Mouse (Mus musculus) heart, embryonic 12.5 days (tissue): Measurements from ENCODE around the gene Cdc5l. TPM values are rescaled to one million over a fixed set of nuclear protein-coding genes. Genes with fewer than 3 reads are reported as not detected.
A peak's percentile ranks its signal among the peaks of the same experiment; 100 is the strongest.

Source experiments
- ATAC-seq: fragments of 200-750 bp; cut with Nextera tagmentation; 2 replicates; pipeline ENCODE4 v1.8.0; 2017; ENCODE audit warnings: moderate TSS enrichment, moderate library complexity; ENCODE audit not compliant: insufficient number of reproducible peaks, low FRiP score
- H3K27ac ChIP-seq: fragments of 300-500 bp; sonication (generic); 2 replicates; pipeline ENCODE4 v1.5.1; 2016; ENCODE audit warnings: mild to moderate bottlenecking, moderate library complexity; ENCODE audit not compliant: poor library complexity, severe bottlenecking
- H3K27me3 ChIP-seq: fragments of 300-500 bp; sonication (generic); replicated peaks from 2 replicates; pipeline ENCODE4 v1.6.1; 2016; ENCODE audit warnings: mild to moderate bottlenecking, moderate library complexity
- H3K36me3 ChIP-seq: fragments of 300-500 bp; sonication (generic); 2 replicates; pipeline ENCODE4 v1.6.1; 2016; ENCODE audit warnings: mild to moderate bottlenecking, moderate library complexity
- H3K4me1 ChIP-seq: fragments of 300-500 bp; sonication (generic); replicated peaks from 2 replicates; pipeline ENCODE4 v1.6.1; 2016; ENCODE audit warnings: mild to moderate bottlenecking
- H3K4me2 ChIP-seq: fragments of 300-500 bp; sonication (generic); 2 replicates; pipeline ENCODE4 v1.6.1; 2016; ENCODE audit warnings: mild to moderate bottlenecking, moderate library complexity
- H3K4me3 ChIP-seq: fragments of 300-500 bp; sonication (generic); 2 replicates; pipeline ENCODE4 v1.5.1; 2016; ENCODE audit warnings: mild to moderate bottlenecking
- H3K9ac ChIP-seq: fragments of 300-500 bp; sonication (generic); 2 replicates; pipeline ENCODE4 v1.6.1; 2016; ENCODE audit warnings: mild to moderate bottlenecking, moderate library complexity
- H3K9me3 ChIP-seq: fragments of 300-500 bp; sonication (generic); replicated peaks from 2 replicates; pipeline ENCODE4 v1.6.1; 2016; ENCODE audit warnings: mild to moderate bottlenecking, moderate library complexity
- WGBS: fragments of 180-500 bp; shearing (Covaris S2); methylation state at CpG from one replicate; pipeline ENCODE4 v1.1.7; 2016; 5-methylcytosine and 5-hydroxymethylcytosine counted together
- polyA plus RNA-seq: library from polyadenylated mRNA; unstranded; fragments of >200 nt; fragmentation: Nextera tagmentation; extraction: Ambion mirVana; gene quantifications from 2 replicates; pipeline ENCODE4 v1.2.1, GENCODE M21; 2016

Gene Cdc5l
- polyA plus RNA-seq, 1 experiment from 2014 or later, result 49.9 TPM

DNA sequence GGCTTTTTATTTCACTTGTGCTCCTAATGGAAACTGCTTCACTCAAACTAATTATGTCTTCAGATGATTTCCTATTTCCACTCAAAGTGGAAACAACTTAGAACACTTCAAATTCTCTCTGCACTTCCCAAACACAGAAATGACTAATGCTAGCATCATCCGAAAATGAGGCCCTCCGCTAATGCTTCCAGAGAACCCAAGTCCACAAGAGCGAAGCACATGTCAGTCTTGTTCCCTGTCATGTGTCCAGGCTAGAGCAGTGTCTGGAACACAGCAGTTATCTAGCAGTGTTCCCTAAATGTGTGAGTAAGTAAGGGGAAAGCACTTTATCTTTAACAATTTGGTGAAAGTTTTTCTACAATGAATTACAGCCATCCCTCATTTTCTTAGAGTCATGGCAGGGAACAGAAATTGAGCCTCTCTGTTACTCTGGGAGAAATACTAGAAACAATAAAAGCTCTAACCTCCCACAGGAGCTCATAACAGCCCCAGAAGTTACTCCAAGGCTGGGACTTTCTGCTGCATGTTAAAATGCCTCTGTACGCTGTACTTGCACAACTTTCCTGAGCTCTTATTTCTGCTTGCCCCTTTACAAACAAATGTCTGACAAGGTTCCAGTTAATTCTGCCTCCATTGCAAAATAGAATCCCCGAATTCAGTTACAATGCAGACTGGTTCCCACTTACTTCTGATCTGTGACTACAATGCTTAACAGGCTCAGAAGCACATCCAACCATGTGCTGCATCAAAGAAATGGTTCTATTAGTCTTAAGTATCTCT is 32.2 kb downstream of the Cdc5l start:
- peaks cover 25% of the 10 kb centered on the region for H3K4me1 ChIP-seq
- no peaks in the 10 kb centered on the region for H3K27me3 ChIP-seq
- ATAC-seq, result no peak
- no peak overlapping the region for H3K4me3 ChIP-seq
- 78% methylated on average over 5 of the region's 5 CpGs for WGBS
- no peak overlapping the region for H3K9ac ChIP-seq
- H3K27ac ChIP-seq, result no peak overlapping the region
- no peak overlapping the region for H3K4me2 ChIP-seq
- no peaks in the 10 kb centered on the region for H3K9me3 ChIP-seq
- H3K36me3 ChIP-seq, result peaks cover 37% of the 10 kb centered on the region

DNA sequence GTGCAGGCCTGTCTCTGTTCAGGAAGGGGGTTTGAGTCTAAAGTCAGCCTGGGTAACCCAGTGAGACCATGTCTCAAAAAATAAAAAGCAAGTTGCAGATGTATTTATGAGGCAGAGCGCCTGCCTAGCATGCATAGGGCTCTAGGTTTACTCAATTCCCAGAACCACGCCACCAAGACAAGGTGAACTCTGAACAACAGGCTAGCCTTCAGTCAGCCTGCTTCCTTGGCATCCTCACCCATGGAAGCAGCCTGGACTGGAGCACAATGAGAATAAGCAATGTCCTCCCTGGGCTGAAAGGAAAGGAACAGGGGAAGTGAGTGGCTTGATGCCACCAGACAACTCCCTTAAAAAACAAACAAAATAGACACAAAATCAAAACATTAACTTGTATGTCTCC is 35.5 kb downstream of the Cdc5l start:
- Histone ChIP-seq H3K27ac (no peak overlapping the region), H3K27me3 (no peaks in the 10 kb centered on the region), H3K4me1 (peaks cover 28% of the 10 kb centered on the region), H3K4me3 (no peak overlapping the region), H3K9me3 (no peaks in the 10 kb centered on the region), H3K36me3 (peaks cover 24% of the 10 kb centered on the region), H3K9ac (no peak overlapping the region), H3K4me2 (no peak overlapping the region)
- no peak for ATAC-seq
- 95% methylated on average over 2 of the region's 2 CpGs for WGBS

DNA sequence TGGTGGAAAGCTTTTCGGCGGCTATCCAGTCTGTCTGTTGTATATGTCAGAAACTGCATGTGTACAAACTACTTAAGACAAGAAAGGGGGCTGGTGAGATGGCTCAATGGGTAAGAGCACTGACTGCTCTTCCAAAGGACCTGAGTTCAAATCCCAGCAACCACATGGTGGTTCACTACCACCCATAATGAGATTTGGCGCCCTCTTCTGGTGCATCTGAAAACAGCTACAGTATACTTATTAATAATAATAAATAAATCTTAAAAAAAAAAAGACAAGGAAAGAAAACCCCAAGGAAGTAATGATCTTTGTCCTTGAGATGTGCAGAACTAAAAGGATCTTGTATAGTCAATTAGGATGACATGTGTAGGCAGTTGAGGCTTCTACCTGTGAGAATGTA is 36.0 kb downstream of the Cdc5l start:
- no peaks in the 10 kb centered on the region for H3K27me3 ChIP-seq
- H3K4me3 ChIP-seq, result no peak overlapping the region
- ATAC-seq, result no peak
- no peaks in the 10 kb centered on the region for H3K9me3 ChIP-seq
- peaks cover 26% of the 10 kb centered on the region for H3K36me3 ChIP-seq
- no peak overlapping the region for H3K9ac ChIP-seq
- WGBS, result 74% methylated on average over 3 of the region's 3 CpGs
- H3K4me1 ChIP-seq, result peaks cover 28% of the 10 kb centered on the region
- H3K4me2 ChIP-seq, result no peak overlapping the region
- no peak overlapping the region for H3K27ac ChIP-seq

DNA sequence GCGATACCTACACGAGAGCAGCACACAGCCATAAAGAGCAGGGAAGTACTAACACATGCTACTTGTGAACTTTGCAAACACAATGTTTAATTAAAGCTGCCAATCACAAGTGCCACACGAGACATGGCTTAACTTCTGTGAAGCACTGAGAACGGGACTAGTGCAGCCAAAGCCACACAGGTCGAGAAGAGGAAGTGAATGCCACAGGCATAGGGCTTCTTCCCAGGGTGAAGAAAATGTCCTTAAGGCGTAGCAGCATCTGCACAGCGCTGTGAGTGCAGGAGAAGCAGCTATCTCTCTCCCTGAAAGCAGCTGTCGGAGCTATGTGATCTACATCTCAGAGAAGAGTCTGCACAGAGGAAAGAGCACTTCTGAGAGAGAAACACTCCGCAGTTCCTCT is 38.9 kb downstream of the Cdc5l start:
- no peak overlapping the region for H3K4me2 ChIP-seq
- no peaks in the 10 kb centered on the region for H3K9me3 ChIP-seq
- H3K9ac ChIP-seq, result no peak overlapping the region
- no peak overlapping the region for H3K4me3 ChIP-seq
- no peaks in the 10 kb centered on the region for H3K27me3 ChIP-seq
- peaks cover 9% of the 10 kb centered on the region; the same call in 1 of the 2 replicates for H3K4me1 ChIP-seq
- H3K27ac ChIP-seq, result no peak overlapping the region
- no peak for ATAC-seq
- H3K36me3 ChIP-seq, result peaks cover 53% of the 10 kb centered on the region
- WGBS, result 69% methylated on average over 9 of the region's 9 CpGs

DNA sequence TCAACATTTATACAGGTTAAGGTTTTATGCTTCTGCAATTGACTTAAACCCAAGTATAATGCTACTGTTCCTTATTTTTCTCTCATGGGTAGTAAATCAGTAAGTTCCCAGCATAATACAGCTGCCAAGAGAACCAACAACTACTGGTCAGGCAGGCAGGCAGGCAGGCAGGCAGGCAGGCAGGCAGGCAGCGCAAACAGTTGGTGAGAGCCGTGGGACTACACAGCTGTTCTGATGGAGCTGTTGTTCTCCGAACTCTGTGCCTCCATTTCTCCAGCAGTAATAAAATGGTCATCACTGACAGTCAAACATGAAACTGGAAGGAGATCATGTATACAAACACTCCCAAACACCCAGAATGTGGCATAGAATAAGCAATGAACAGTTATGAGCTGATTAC is 39.8 kb downstream of the Cdc5l start:
- peaks cover 52% of the 10 kb centered on the region for H3K36me3 ChIP-seq
- 88% methylated on average over 3 of the region's 3 CpGs for WGBS
- no peaks in the 10 kb centered on the region for H3K27me3 ChIP-seq
- H3K4me3 ChIP-seq, result no peak overlapping the region
- no peak for ATAC-seq
- H3K4me2 ChIP-seq, result no peak overlapping the region
- no peak overlapping the region for H3K9ac ChIP-seq
- 0 out of 2 replicates have a peak, but pooled peaks cover 3% of the 10 kb centered on the region for H3K4me1 ChIP-seq
- H3K27ac ChIP-seq, result no peak overlapping the region
- H3K9me3 ChIP-seq, result no peaks in the 10 kb centered on the region

DNA sequence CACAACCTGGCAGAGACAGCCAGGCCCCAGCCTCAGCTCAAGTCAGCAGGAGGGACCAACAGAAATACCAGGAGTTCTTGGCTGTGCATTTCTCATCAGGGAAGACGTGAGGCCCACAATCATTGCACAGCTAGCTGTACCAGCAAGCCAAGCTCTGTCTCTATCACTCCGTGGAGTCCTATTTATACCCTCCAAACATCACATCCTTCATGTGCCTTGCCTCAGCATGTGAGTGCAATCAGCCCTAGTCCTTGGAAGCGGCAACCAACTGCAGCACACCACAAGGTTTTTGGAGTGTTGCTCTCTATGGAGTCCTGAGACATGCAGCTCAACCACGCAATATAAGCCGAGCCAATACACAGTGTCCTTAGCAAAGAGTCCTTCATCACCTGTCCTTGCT is 43.6 kb downstream of the Cdc5l start:
- 0 out of 2 replicates have a peak, but pooled peaks cover 3% of the 10 kb centered on the region for H3K4me1 ChIP-seq
- H3K9ac ChIP-seq, result no peak overlapping the region
- H3K27ac ChIP-seq, result no peak overlapping the region
- H3K9me3 ChIP-seq, result no peaks in the 10 kb centered on the region
- no peaks in the 10 kb centered on the region for H3K27me3 ChIP-seq
- H3K4me3 ChIP-seq, result no peak overlapping the region
- H3K36me3 ChIP-seq, result peaks cover 72% of the 10 kb centered on the region
- no peak overlapping the region for H3K4me2 ChIP-seq
- 83% methylated on average over 5 of the region's 5 CpGs for WGBS
- no peak for ATAC-seq

DNA sequence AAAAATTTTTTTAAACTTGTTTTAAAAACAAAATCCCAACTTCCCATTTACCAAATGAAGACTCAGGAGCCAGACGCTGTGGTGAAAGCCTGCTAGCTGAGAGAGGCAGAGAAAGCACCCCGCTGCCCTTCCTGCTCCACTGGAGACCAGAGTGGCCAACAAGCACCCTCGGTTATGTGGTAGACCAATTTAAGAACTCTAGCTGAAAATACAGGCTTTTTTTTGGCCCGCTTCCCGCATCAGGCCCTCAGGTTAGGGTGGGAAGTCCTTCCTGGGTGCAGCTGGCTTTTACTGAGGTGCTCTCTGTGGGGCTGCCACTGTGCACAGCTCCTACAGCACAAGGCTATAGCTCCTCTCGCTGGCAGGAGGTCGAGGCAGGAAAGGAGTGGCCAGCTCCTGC is 46.6 kb downstream of the Cdc5l start:
- Histone ChIP-seq H3K4me3 (no peak overlapping the region), H3K4me2 (no peak overlapping the region), H3K27me3 (no peaks in the 10 kb centered on the region), H3K27ac (no peak overlapping the region), H3K9ac (no peak overlapping the region), H3K36me3 (peaks cover 52% of the 10 kb centered on the region), H3K9me3 (no peaks in the 10 kb centered on the region), H3K4me1 (peaks cover 3% of the 10 kb centered on the region; the same call in 1 of the 2 replicates)
- no peak for ATAC-seq
- WGBS, result 81% methylated on average over 7 of the region's 7 CpGs

DNA sequence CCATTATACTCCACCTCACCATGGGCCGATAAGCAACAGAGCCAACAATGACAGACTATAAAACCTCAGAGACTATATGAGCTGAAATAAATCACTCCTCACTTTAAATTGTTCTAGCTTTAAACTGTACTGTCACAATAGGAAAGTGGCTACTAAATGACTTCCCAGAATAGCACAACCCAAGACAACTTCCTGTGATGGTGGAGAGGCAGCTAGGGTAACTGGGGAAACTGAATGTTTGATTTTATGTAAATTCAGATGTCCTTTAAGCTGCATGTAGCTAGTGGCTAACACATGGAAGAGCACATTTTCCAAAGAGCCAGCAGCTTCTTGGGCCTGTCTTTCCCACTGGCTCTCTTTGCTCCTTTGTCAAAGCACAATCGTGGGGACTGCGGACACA is 50.2 kb downstream of the Cdc5l start:
- ATAC-seq, result no peak
- Histone ChIP-seq H3K4me3 (no peak overlapping the region), H3K9ac (no peak overlapping the region), H3K9me3 (no peaks in the 10 kb centered on the region), H3K4me1 (peaks cover 3% of the 10 kb centered on the region; the same call in 1 of the 2 replicates), H3K4me2 (no peak overlapping the region), H3K27ac (no peak overlapping the region), H3K36me3 (peaks cover 23% of the 10 kb centered on the region), H3K27me3 (no peaks in the 10 kb centered on the region)
- WGBS, result 84% methylated on average over 3 of the region's 3 CpGs

DNA sequence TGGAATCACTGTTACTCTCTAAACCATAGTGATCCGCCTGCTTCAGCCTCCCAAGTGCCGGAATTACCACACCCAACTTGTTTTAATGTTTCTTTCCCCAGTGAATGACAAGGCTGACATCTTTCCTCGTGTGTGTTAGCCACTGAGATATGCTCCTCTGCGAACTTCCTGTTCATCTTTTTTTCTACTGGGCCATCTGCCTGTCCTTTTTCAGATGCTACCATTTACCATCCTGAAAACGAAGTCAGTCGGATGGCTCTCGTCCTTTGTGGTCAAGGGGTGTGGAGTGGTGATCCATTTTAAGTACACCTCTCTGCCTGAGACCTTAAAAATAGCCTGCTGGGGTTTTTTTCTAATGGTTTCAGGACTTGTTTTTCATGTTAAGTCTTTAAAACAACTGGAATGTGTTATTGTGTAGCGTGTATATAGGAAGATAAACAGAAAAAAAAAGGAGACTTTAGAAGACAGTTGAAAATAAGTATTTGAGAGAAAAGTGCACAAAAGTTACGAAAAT is 54.2 kb downstream of the Cdc5l start:
- WGBS, result 71% methylated on average over 9 of the region's 9 CpGs
- Histone ChIP-seq H3K9me3 (no peaks in the 10 kb centered on the region), H3K27ac (no peak overlapping the region), H3K4me3 (no peak overlapping the region), H3K4me2 (no peak overlapping the region), H3K36me3 (no peaks in the 10 kb centered on the region), H3K27me3 (no peaks in the 10 kb centered on the region), H3K4me1 (peaks cover 6% of the 10 kb centered on the region; the same call in 1 of the 2 replicates), H3K9ac (no peak overlapping the region)
- no peak for ATAC-seq

DNA sequence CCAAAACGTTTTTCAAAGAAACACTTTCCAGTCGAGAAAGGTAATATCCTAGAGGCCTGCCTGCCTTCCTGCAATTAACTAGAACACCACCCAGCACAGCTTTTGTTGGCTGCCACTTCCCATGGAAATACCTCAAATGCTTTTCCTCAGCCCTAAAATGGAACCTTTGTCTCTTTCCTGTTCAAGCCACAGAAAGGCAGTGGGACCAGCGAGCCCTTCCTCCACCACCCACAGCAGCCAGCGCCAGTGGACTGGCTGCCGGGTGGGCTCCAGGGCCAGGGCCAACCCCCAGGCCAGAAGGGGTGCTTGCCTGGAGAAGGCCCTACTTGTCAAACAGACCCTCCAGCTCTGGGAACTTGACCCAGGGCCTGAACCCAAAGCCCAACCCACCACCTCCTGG is 56.2 kb downstream of the Cdc5l start:
- 40% methylated on average over 5 of the region's 5 CpGs for WGBS
- H3K4me3 ChIP-seq, result no peak overlapping the region
- no peaks in the 10 kb centered on the region for H3K36me3 ChIP-seq
- H3K4me1 ChIP-seq, result peaks cover 3% of the 10 kb centered on the region; the same call in 1 of the 2 replicates
- no peak overlapping the region for H3K27ac ChIP-seq
- ATAC-seq, result peak; percentile 45; the same call in 1 of the 2 replicates
- H3K9me3 ChIP-seq, result no peaks in the 10 kb centered on the region
- H3K4me2 ChIP-seq, result no peak overlapping the region
- no peak overlapping the region for H3K9ac ChIP-seq
- H3K27me3 ChIP-seq, result no peaks in the 10 kb centered on the region

DNA sequence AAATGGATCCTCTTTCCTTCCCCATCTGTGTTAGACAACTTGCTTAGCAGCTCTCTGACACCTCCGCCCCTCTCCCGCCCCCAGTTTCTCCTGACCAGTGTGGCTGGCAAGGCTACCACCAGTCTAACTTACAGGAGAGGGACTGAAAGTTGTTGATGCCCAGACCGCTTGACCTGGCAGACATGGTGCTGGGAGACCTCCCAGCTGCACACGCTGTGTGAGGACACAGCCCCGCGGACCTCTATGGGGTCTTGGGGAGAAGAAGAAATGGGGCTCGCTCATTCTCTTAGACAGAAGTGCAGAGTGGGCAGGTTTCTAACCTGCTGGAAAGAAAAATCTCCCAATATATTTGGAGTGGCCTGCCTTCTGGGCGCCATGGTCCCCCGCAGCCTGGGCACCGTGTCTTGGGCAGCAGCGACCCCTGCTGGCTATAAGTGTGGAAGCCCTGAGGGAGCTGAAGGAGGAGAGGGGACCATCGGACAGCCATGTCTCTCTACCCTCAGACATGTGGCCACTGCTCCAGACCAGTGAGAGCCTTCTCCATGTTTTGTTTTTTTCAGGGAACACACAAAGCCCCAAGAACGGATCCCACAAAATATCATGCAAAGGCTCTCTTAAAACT is 59.4 kb downstream of the Cdc5l start:
- H3K4me2 ChIP-seq, result peak overlapping the region; percentile 39
- WGBS, result 25% methylated on average over 13 of the region's 13 CpGs
- H3K27ac ChIP-seq, result no peak overlapping the region
- H3K4me3 ChIP-seq, result no peak overlapping the region
- H3K9ac ChIP-seq, result no peak overlapping the region
- no peaks in the 10 kb centered on the region for H3K36me3 ChIP-seq
- 0 out of 2 replicates have a peak, but pooled peaks cover under 1% of the 10 kb centered on the region for H3K27me3 ChIP-seq
- ATAC-seq, result 0 out of 2 replicates have a peak, but pooled peaks have one; percentile 63
- H3K9me3 ChIP-seq, result no peaks in the 10 kb centered on the region
- H3K4me1 ChIP-seq, result peaks cover 3% of the 10 kb centered on the region; the same call in 1 of the 2 replicates
